Mouse (Mus musculus) bone marrow macrophage, adult 2 months (primary cell): ENCODE results near the gene Map3k21. TPM values are rescaled to one million over a fixed set of nuclear protein-coding genes. Genes with fewer than 3 reads are reported as not detected.

ENCODE experiments used
- H3K27ac ChIP-seq: 2 replicates; pipeline ENCODE4 v1.5.1; 2012; ENCODE audit warnings: low read depth, low read length; ENCODE audit not compliant: insufficient read depth
- H3K4me1 ChIP-seq: 2 replicates; pipeline ENCODE4 v1.6.1; 2012; ENCODE audit warnings: low read length; ENCODE audit not compliant: control insufficient read depth, insufficient read depth
- H3K4me3 ChIP-seq: 2 replicates; pipeline ENCODE4 v1.5.1; 2012; ENCODE audit warnings: mild to moderate bottlenecking, low read length, moderate library complexity; ENCODE audit not compliant: insufficient read depth
- CTCF ChIP-seq: IDR thresholded peaks from 2 replicates; pipeline ENCODE4 v1.5.1; 2012; ENCODE audit warnings: low read depth, mild to moderate bottlenecking, low read length, moderate library complexity
- POLR2A ChIP-seq: IDR thresholded peaks from 2 replicates; pipeline ENCODE4 v1.6.1; 2012; ENCODE audit warnings: mild to moderate bottlenecking, low read depth, low read length, borderline replicate concordance
- polyA plus RNA-seq: library from polyadenylated mRNA; stranded (reverse); fragments of >200 nt; gene quantifications from 2 replicates; pipeline ENCODE4 v1.2.4, GENCODE M21; 2012; ENCODE audit not compliant: missing spikeins, insufficient read depth, insufficient read length

Gene Map3k21
- polyA plus RNA-seq, 1 experiment = not detected

- Histone ChIP-seq H3K27ac (no peak overlapping the region), H3K4me3 (no peak overlapping the region; the same call in 1 of the 2 replicates), H3K4me1 (no peaks in the 10 kb centered on the region)
- TF ChIP-seq POLR2A (no peak), CTCF (no peak)
Observed at GRCm38 (mm10) chr8:125911229-125911580, 955 bp downstream of the Map3k21 start.

GRCm38 (mm10) chr8:125913206-125913605 lies 3.0 kb downstream of the Map3k21 start:
- Histone ChIP-seq H3K27ac (no peak overlapping the region), H3K4me1 (no peaks in the 10 kb centered on the region), H3K4me3 (no peak overlapping the region)
- TF ChIP-seq CTCF = no peak
- TF ChIP-seq POLR2A = no peak

- Histone ChIP-seq H3K27ac (no peak overlapping the region), H3K4me3 (no peak overlapping the region), H3K4me1 (no peaks in the 10 kb centered on the region)
- TF ChIP-seq POLR2A (no peak), CTCF (no peak)
Observed at GRCm38 (mm10) chr8:125914386-125914785, 4.1 kb downstream of the Map3k21 start.

- Histone ChIP-seq H3K27ac (no peak overlapping the region), H3K4me3 (no peak overlapping the region), H3K4me1 (no peaks in the 10 kb centered on the region)
- TF ChIP-seq POLR2A (no peak), CTCF (no peak)
Observed at GRCm38 (mm10) chr8:125917013-125917412, 6.8 kb downstream of the Map3k21 start.

GRCm38 (mm10) chr8:125918719-125919118 lies 8.5 kb downstream of the Map3k21 start:
- no peak for TF ChIP-seq POLR2A
- no peak overlapping the region for H3K4me3 ChIP-seq
- no peak overlapping the region for H3K27ac ChIP-seq
- no peaks in the 10 kb centered on the region for H3K4me1 ChIP-seq

GRCm38 (mm10) chr8:125919560-125919959 lies 9.3 kb downstream of the Map3k21 start:
- Histone ChIP-seq H3K27ac (no peak overlapping the region), H3K4me3 (no peak overlapping the region), H3K4me1 (no peaks in the 10 kb centered on the region)
- TF ChIP-seq POLR2A (no peak), CTCF (no peak)

GRCm38 (mm10) chr8:125920281-125920680 lies 10.0 kb downstream of the Map3k21 start:
- TF ChIP-seq POLR2A (no peak), CTCF (no peak)
- no peak overlapping the region for H3K27ac ChIP-seq
- H3K4me1 ChIP-seq = no peaks in the 10 kb centered on the region
- no peak overlapping the region for H3K4me3 ChIP-seq

- no peak for TF ChIP-seq CTCF
- no peak for TF ChIP-seq POLR2A
- H3K27ac ChIP-seq = no peak overlapping the region
- H3K4me1 ChIP-seq = no peaks in the 10 kb centered on the region
- no peak overlapping the region for H3K4me3 ChIP-seq
Observed at GRCm38 (mm10) chr8:125920761-125921160, 10.5 kb downstream of the Map3k21 start.

- Histone ChIP-seq H3K4me1 (no peaks in the 10 kb centered on the region), H3K27ac (no peak overlapping the region), H3K4me3 (no peak overlapping the region)
- TF ChIP-seq POLR2A = no peak
- TF ChIP-seq CTCF = no peak
Observed at GRCm38 (mm10) chr8:125922333-125922732, 12.1 kb downstream of the Map3k21 start.

- Histone ChIP-seq H3K4me3 (no peak overlapping the region), H3K4me1 (no peaks in the 10 kb centered on the region), H3K27ac (no peak overlapping the region)
- TF ChIP-seq POLR2A (no peak), CTCF (no peak)
Observed at GRCm38 (mm10) chr8:125926636-125927035, 16.4 kb downstream of the Map3k21 start.

GRCm38 (mm10) chr8:125930276-125931046 lies 20.2 kb downstream of the Map3k21 start:
- TF ChIP-seq POLR2A = no peak
- no peak for TF ChIP-seq CTCF
- H3K4me3 ChIP-seq = no peak overlapping the region
- no peaks in the 10 kb centered on the region for H3K4me1 ChIP-seq
- no peak overlapping the region for H3K27ac ChIP-seq
